Mouse (Mus musculus): ENCODE measurements around the gene Ptprt. TPM values are rescaled to one million over a fixed set of nuclear protein-coding genes. Genes with fewer than 3 reads are reported as not detected.

Gene Ptprt
- polyA plus RNA-seq, 1 experiment = 0.39 TPM

DNA sequence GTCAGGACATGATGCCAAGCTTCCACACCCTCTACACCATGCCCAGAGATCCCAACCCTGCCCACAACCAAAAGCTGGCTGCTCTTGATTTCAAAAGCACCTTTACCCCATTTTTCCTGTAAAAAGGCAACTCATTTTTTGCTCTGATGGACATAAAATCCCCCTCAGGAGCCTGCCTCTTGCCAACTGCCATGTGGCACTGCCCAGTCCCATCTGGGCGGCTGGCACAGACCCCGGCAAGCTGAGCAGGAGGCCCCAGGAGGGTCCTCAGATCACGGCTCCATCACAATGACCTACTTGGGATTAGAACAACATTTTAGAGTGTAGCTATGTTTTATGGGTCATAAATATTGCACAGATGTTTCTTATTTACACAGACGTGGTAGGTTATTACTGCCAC, 22.3 kb downstream of the Ptprt start:
- 62% methylated on average over 4 of the region's 4 CpGs for WGBS
- Histone ChIP-seq H3K27me3 (ENCODE audit: control insufficient read depth, insufficient read depth, low read length) (no peaks in the 10 kb centered on the region), H3K4me3 (ENCODE audit: low read depth, low read length) (no peak overlapping the region), H3K36me3 (ENCODE audit: control insufficient read depth, insufficient read depth, low read length) (no peaks in the 10 kb centered on the region), H3K4me1 (ENCODE audit: control insufficient read depth, insufficient read depth, insufficient read length, low read length) (no peaks in the 10 kb centered on the region), H3K27ac (ENCODE audit: insufficient read depth, low read depth, low read length) (no peak overlapping the region)
- TF ChIP-seq CTCF (IDR thresholded peaks at IDR 0.05; ENCODE audit: extremely low read depth, insufficient read length, insufficient replicate concordance, low read depth, low read length) = no peak
- no peak for TF ChIP-seq POLR2A (IDR thresholded peaks at IDR 0.05; ENCODE audit: low read depth, low read length)

DNA sequence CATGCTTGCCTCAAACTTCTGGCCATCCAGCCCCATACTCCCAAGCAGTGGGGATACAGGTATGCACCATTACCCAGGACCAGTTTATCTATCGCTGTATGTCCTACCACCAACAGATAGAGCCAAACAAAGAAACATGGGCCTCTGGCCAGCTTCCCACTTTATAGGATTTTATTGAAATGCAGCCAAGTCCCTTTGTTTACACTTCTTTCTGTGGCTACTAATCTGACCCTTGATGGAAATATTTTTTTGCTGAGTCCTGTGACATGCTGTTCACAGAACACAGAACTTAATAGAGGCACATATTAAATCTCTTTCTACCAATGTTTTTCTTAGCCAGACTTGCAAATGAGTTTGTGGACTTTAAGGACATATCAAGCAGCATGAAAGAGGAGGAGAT, 23.4 kb downstream of the Ptprt start:
- Histone ChIP-seq H3K27ac (ENCODE audit: insufficient read depth, low read depth, low read length) (no peak overlapping the region), H3K4me3 (ENCODE audit: low read depth, low read length) (no peak overlapping the region), H3K27me3 (ENCODE audit: control insufficient read depth, insufficient read depth, low read length) (no peaks in the 10 kb centered on the region), H3K36me3 (ENCODE audit: control insufficient read depth, insufficient read depth, low read length) (no peaks in the 10 kb centered on the region), H3K4me1 (ENCODE audit: control insufficient read depth, insufficient read depth, insufficient read length, low read length) (no peaks in the 10 kb centered on the region)
- WGBS = 16% methylated on average over 1 of the region's 1 CpGs
- no peak for TF ChIP-seq POLR2A (IDR thresholded peaks at IDR 0.05; ENCODE audit: low read depth, low read length)
- TF ChIP-seq CTCF (IDR thresholded peaks at IDR 0.05; ENCODE audit: extremely low read depth, insufficient read length, insufficient replicate concordance, low read depth, low read length) = no peak

DNA sequence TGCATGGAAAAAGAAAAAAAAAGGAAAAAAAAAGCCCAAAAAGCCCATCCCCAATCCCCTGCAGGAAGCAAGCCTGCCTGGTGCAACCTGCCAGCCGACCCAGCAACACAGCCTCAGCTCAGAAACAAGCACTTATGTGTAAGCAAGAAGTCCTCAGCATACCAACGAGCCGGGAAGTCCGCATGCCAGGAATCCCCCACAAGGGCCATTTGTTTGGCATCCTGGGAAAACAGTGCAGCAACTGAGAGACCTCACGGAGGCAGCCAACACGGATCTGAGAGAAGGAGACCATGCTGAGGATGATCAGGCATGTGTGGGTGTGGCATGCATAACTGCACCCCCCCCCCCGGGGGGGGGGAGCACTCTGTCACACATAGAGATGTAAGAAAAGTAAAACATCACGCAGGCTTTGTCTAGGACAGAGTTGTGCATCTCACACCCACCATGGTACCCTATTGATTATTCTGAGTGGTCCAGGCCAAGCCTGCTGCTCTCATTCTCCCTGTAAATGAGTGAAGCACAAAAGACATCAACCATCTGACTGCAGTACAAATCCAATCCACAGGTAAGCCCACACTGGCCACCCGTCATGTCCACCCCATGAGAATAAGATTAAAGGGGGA, 24.4 kb downstream of the Ptprt start:
- TF ChIP-seq POLR2A (IDR thresholded peaks at IDR 0.05; ENCODE audit: low read depth, low read length) (no peak), CTCF (IDR thresholded peaks at IDR 0.05; ENCODE audit: extremely low read depth, insufficient read length, insufficient replicate concordance, low read depth, low read length) (no peak)
- 48% methylated on average over 9 of the region's 9 CpGs for WGBS
- H3K27ac ChIP-seq (ENCODE audit: insufficient read depth, low read depth, low read length) = no peak overlapping the region

DNA sequence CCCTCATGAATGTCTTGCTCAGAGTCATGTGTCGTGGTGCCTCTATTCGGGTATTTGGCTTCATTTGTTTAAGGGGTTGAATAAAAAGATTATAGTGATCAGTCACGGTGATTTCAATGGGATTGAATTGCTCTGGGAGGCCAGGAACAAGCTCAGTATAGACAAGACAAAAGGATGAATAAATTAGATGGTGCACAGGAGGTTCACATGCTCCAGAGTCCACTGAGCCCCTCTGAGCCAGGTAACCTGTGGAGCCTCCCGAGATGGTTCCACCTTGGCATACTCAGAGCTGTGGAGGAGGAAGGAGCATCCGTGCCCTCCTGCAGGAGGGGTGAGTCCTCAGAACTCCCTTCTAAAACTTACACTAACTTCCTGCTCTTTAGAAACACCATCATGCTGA, 26.0 kb downstream of the Ptprt start:
- H3K27ac ChIP-seq (ENCODE audit: insufficient read depth, low read depth, low read length) = no peak overlapping the region
- 74% methylated on average over 5 of the region's 5 CpGs for WGBS
- TF ChIP-seq CTCF (IDR thresholded peaks at IDR 0.05; ENCODE audit: extremely low read depth, insufficient read length, insufficient replicate concordance, low read depth, low read length) (no peak), POLR2A (IDR thresholded peaks at IDR 0.05; ENCODE audit: low read depth, low read length) (no peak)
- no peaks in the 10 kb centered on the region for H3K36me3 ChIP-seq (ENCODE audit: control insufficient read depth, insufficient read depth, low read length)
- no peaks in the 10 kb centered on the region for H3K4me1 ChIP-seq (ENCODE audit: control insufficient read depth, insufficient read depth, insufficient read length, low read length)
- H3K4me3 ChIP-seq (ENCODE audit: low read depth, low read length) = no peak overlapping the region
- H3K27me3 ChIP-seq (ENCODE audit: control insufficient read depth, insufficient read depth, low read length) = no peaks in the 10 kb centered on the region

More for the DNA sequence above, 24.4 kb downstream of the Ptprt start:
- Histone ChIP-seq H3K27me3 (ENCODE audit: control insufficient read depth, insufficient read depth, low read length) (no peaks in the 10 kb centered on the region), H3K36me3 (ENCODE audit: control insufficient read depth, insufficient read depth, low read length) (no peaks in the 10 kb centered on the region), H3K4me1 (ENCODE audit: control insufficient read depth, insufficient read depth, insufficient read length, low read length) (no peaks in the 10 kb centered on the region), H3K4me3 (ENCODE audit: low read depth, low read length) (no peak overlapping the region)

DNA sequence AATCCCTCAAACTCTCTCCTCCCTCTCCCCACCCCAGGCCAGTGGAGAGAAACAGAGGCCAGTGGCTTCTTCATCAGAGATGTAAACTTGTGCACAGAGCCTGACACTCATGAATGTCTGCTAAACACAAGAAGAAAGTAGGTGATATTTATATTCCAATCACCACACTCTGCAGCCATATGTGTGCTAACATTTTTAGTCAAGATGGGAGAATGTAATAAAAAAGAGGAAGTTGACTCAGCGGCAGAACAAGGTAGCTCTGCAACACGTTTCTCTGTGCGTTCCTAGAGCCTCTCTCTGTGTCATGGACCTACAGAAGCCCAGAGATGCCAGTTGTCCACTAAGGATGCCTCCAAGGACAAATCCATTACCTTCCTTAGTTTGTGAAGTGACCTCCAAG, 34.9 kb downstream of the Ptprt start:
- TF ChIP-seq POLR2A (IDR thresholded peaks at IDR 0.05; ENCODE audit: low read depth, low read length) = no peak
- no peak for TF ChIP-seq CTCF (IDR thresholded peaks at IDR 0.05; ENCODE audit: extremely low read depth, insufficient read length, insufficient replicate concordance, low read depth, low read length)
- H3K4me1 ChIP-seq (ENCODE audit: control insufficient read depth, insufficient read depth, insufficient read length, low read length) = no peaks in the 10 kb centered on the region
- no peak overlapping the region for H3K27ac ChIP-seq (ENCODE audit: insufficient read depth, low read depth, low read length)
- H3K36me3 ChIP-seq (ENCODE audit: control insufficient read depth, insufficient read depth, low read length) = no peaks in the 10 kb centered on the region
- H3K27me3 ChIP-seq (ENCODE audit: control insufficient read depth, insufficient read depth, low read length) = no peaks in the 10 kb centered on the region
- 79% methylated on average over 3 of the region's 3 CpGs for WGBS
- no peak overlapping the region for H3K4me3 ChIP-seq (ENCODE audit: low read depth, low read length)

DNA sequence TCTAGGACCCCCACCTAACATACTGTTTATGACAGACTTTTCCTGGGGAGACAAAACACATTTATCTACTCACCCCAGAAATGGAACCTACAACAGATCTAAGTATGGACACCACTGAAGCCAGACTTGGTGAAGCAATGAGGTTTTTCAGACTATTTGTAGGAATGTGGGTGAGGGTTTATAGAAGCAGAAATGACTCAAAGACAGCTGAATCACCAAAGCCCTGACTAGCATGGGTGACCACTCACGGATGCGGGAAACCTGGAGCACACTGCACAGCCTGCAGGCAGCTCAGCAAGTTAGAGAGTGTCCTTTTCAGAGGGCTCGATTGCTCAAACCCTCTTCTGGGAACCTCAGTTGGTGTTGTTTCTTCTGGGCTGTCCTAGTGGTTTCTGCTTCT, 36.2 kb downstream of the Ptprt start:
- Histone ChIP-seq H3K4me3 (ENCODE audit: low read depth, low read length) (no peak overlapping the region), H3K27me3 (ENCODE audit: control insufficient read depth, insufficient read depth, low read length) (no peaks in the 10 kb centered on the region), H3K4me1 (ENCODE audit: control insufficient read depth, insufficient read depth, insufficient read length, low read length) (no peaks in the 10 kb centered on the region), H3K36me3 (ENCODE audit: control insufficient read depth, insufficient read depth, low read length) (no peaks in the 10 kb centered on the region), H3K27ac (ENCODE audit: insufficient read depth, low read depth, low read length) (no peak overlapping the region)
- 92% methylated on average over 3 of the region's 3 CpGs for WGBS
- TF ChIP-seq POLR2A (IDR thresholded peaks at IDR 0.05; ENCODE audit: low read depth, low read length) (no peak), CTCF (IDR thresholded peaks at IDR 0.05; ENCODE audit: extremely low read depth, insufficient read length, insufficient replicate concordance, low read depth, low read length) (no peak)

DNA sequence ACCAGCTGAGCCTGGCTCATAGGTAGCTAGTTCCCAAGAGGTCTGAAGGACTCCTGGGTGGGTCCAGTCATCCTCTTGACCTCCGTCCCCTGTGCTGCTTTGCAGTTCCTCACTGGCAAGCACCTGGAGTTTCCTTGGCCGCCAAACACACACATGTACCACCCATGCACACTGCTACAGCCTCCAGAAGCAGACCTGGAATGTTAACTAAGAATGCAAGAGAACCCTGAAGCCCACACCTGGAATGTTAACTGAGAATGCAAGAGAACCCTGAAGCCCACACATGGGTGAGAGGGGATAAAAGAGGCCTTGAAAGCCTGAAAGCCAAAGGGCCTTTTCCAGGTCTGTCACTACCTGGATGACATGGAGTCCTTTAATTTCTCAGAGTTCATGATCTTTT, 46.7 kb downstream of the Ptprt start:
- Histone ChIP-seq H3K4me1 (ENCODE audit: control insufficient read depth, insufficient read depth, insufficient read length, low read length) (no peaks in the 10 kb centered on the region), H3K27ac (ENCODE audit: insufficient read depth, low read depth, low read length) (no peak overlapping the region), H3K27me3 (ENCODE audit: control insufficient read depth, insufficient read depth, low read length) (no peaks in the 10 kb centered on the region), H3K36me3 (ENCODE audit: control insufficient read depth, insufficient read depth, low read length) (no peaks in the 10 kb centered on the region), H3K4me3 (ENCODE audit: low read depth, low read length) (no peak overlapping the region)
- no peak for TF ChIP-seq POLR2A (IDR thresholded peaks at IDR 0.05; ENCODE audit: low read depth, low read length)
- no peak for TF ChIP-seq CTCF (IDR thresholded peaks at IDR 0.05; ENCODE audit: extremely low read depth, insufficient read length, insufficient replicate concordance, low read depth, low read length)
- 70% methylated on average over 2 of the region's 2 CpGs for WGBS
